Mouse (Mus musculus): ENCODE data around the gene Gm4565.
"Not testable (repeated sequence)": the region's sequence is repeated elsewhere in the genome, so short reads cannot be mapped to it uniquely, and the experiment has no call there.

The Gm4565 gene

DNA sequence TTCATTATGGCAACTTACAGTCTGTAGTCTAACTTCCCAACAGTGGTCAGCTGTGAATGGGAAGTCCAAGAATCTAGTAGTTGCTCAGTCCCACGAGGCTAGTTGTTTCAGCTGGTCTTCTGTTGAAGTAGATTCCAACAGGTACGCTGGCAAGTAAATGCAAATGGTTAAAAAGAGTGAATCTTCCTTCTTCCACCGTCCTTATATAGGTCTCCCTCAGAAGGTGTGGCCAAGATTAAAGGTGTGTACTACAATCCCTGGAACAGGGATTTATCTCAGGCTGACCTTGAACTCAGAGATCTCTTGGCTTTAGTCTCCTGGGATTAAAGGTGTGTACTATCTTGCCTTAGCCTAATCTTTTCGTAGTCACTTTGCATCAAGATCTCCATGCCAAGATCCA lies at the start of gene Gm4565:
Gene Gm4565 (minus strand): TSS at position 101 of the 400 bp plus-strand sequence.
- not testable (repeated sequence) for DNase-seq (ENCODE audit: low spot score)

- not testable (repeated sequence) for DNase-seq (ENCODE audit: low spot score)
Observed at GRCm38 (mm10) chr7:22565243-22565642, 22.7 kb downstream of the Gm4565 start, which contains the start of gene Gm4201. Gene Gm4201 (minus strand): TSS chr7:22565343.

DNA sequence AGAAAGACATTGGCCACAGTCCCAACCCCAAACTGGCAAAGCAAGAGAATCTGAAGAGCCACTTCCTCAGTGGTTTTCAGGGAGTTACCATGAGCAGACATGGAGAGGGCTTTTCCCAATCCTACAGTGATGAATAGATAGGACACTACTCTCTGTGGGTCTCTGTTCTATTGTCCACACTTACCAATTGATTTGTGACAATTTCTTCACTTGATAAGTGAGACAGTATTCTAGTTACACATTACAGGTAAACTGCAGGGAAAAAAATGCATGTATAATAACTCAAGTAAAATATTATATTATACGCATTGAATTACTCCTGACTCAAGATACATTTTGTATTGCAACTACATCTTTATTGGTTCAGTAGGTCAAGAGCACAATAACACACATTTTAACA lies 53.1 kb downstream of the Gm4565 start, which contains the start of gene Gm8677:
Gene Gm8677 (minus strand): TSS at position 101 of the 400 bp plus-strand sequence.
- DNase-seq (ENCODE audit: low spot score), result not testable (repeated sequence)
